Mouse (Mus musculus) CH12.LX (cell line): ENCODE measurements at regions not wholly inside any gene's neighbourhood (a gene's known extent, or its start where the extent isn't known, plus 50 kb on each side); places are given as distances from the start of the nearest gene placed in this dataset.

Experiments
- DNase-seq: peaks from one replicate; pipeline ENCODE4 v3.0.0-alpha.2; 2013; ENCODE audit errors: extremely low read depth
- H3K27ac ChIP-seq: 2 replicates; pipeline ENCODE4 v1.5.1; 2012; ENCODE audit warnings: low read depth, mild to moderate bottlenecking, control low read depth, moderate library complexity; ENCODE audit not compliant: insufficient read depth
- H3K27me3 ChIP-seq: replicated peaks from 2 replicates; pipeline ENCODE3; 2012; ENCODE audit warnings: inconsistent platforms
- H3K36me3 ChIP-seq, 2 experiments: replicated peaks in 1 of 2; 2 replicates each; pipeline versions ENCODE3 to v1.6.1; 2012; ENCODE audit warnings: inconsistent platforms in 1 of 2, low read length in 1 of 2, mild to moderate bottlenecking in 1 of 2, mixed read lengths in 1 of 2, moderate library complexity in 1 of 2; ENCODE audit not compliant: control insufficient read depth in 1 of 2, insufficient read depth in 1 of 2
- H3K4me1 ChIP-seq, 2 experiments: 2 replicates each; pipeline ENCODE4 v1.6.1; 2012; ENCODE audit warnings: inconsistent platforms in 1 of 2, moderate library complexity in 1 of 2; ENCODE audit not compliant: insufficient read depth in 2 of 2, control insufficient read depth in 1 of 2
- H3K4me2 ChIP-seq: 2 replicates; pipeline ENCODE4 v1.6.1; 2012; ENCODE audit warnings: low read depth, mild to moderate bottlenecking, control low read depth; ENCODE audit not compliant: poor library complexity, insufficient read depth, severe bottlenecking
- H3K4me3 ChIP-seq, 3 experiments: fragments of 150-350 bp in 1 of 3; sonication (generic) in 1 of 3; replicated peaks in 1 of 3; 2 replicates each; pipeline versions ENCODE3 to v1.5.1; 2011 to 2012; ENCODE audit warnings: low read depth in 2 of 3, low read length in 2 of 3, mild to moderate bottlenecking in 2 of 3, moderate library complexity in 2 of 3, control low read depth in 1 of 3, improper control_type of control experiment in 1 of 3, inconsistent platforms in 1 of 3, mixed read lengths in 1 of 3; ENCODE audit not compliant: poor library complexity in 1 of 3
- H3K79me2 ChIP-seq: replicated peaks from 2 replicates; pipeline ENCODE4 v1.6.1; 2012; ENCODE audit warnings: mild to moderate bottlenecking, moderate library complexity; ENCODE audit not compliant: control insufficient read depth, poor library complexity, insufficient read depth, severe bottlenecking; ENCODE audit errors: extremely low read depth
- H3K9ac ChIP-seq: 2 replicates; pipeline ENCODE4 v1.6.1; 2012; ENCODE audit warnings: low read depth, mild to moderate bottlenecking, control low read depth, moderate library complexity; ENCODE audit not compliant: insufficient read depth
- H3K9me3 ChIP-seq: replicated peaks from 2 replicates; pipeline ENCODE3; 2012; ENCODE audit warnings: low read length, inconsistent platforms, mixed read lengths
- BHLHE40 ChIP-seq: IDR thresholded peaks from 2 replicates; pipeline ENCODE4 v1.6.1; 2011; ENCODE audit warnings: mild to moderate bottlenecking, low read depth, low read length, improper control_type of control experiment
- EP300 ChIP-seq: IDR thresholded peaks from 2 replicates; pipeline ENCODE4 v1.6.1; 2011; ENCODE audit warnings: low read length, improper control_type of control experiment
- ETS1 ChIP-seq: conservative IDR thresholded peaks from 2 replicates; pipeline ENCODE4 v1.6.1; 2012; ENCODE audit warnings: low read depth, mild to moderate bottlenecking, inconsistent platforms, low read length, improper control_type of control experiment, moderate library complexity
- JUND ChIP-seq: conservative IDR thresholded peaks from 2 replicates; pipeline ENCODE4 v1.6.1; 2011; ENCODE audit warnings: low read depth, low read length, improper control_type of control experiment
- KAT2A ChIP-seq: IDR thresholded peaks from 2 replicates; pipeline ENCODE4 v1.6.1; 2012; ENCODE audit warnings: low read length, improper control_type of control experiment, inconsistent platforms; ENCODE audit not compliant: insufficient replicate concordance
- MAFK ChIP-seq: IDR thresholded peaks from 2 replicates; pipeline ENCODE4 v1.6.1; 2011; ENCODE audit warnings: low read length, improper control_type of control experiment; ENCODE audit not compliant: insufficient replicate concordance
- MAX ChIP-seq: IDR thresholded peaks from 2 replicates; pipeline ENCODE4 v1.6.1; 2011; ENCODE audit warnings: low read length, improper control_type of control experiment
- MEF2A ChIP-seq: IDR thresholded peaks from 2 replicates; pipeline ENCODE4 v1.6.1; 2014; ENCODE audit warnings: low read depth, mild to moderate bottlenecking, inconsistent platforms, low read length, improper control_type of control experiment, borderline replicate concordance
- MXI1 ChIP-seq: IDR thresholded peaks from 2 replicates; pipeline ENCODE4 v1.6.1; 2011; ENCODE audit warnings: mild to moderate bottlenecking, low read depth, low read length, improper control_type of control experiment
- NRF1 ChIP-seq: IDR thresholded peaks from 2 replicates; pipeline ENCODE4 v1.6.1; 2014; ENCODE audit warnings: low read depth, mild to moderate bottlenecking, inconsistent platforms, low read length, improper control_type of control experiment, moderate library complexity
- POLR2A ChIP-seq: IDR thresholded peaks from 2 replicates; pipeline ENCODE4 v1.6.1; 2011; ENCODE audit warnings: low read depth, mild to moderate bottlenecking, improper control_type of control experiment, low read length
- RCOR1 ChIP-seq: conservative IDR thresholded peaks from 2 replicates; pipeline ENCODE4 v1.6.1; 2012; ENCODE audit warnings: low read depth, mild to moderate bottlenecking, inconsistent platforms, low read length, improper control_type of control experiment
- TBP ChIP-seq: conservative IDR thresholded peaks from 2 replicates; pipeline ENCODE4 v1.6.1; 2011; ENCODE audit warnings: low read depth, low read length, improper control_type of control experiment
- TCF12 ChIP-seq: IDR thresholded peaks from 2 replicates; pipeline ENCODE4 v1.6.1; 2014; ENCODE audit warnings: low read depth, mild to moderate bottlenecking, inconsistent platforms, low read length, improper control_type of control experiment
- USF1 ChIP-seq: IDR thresholded peaks from 2 replicates; pipeline ENCODE4 v1.6.1; 2014; ENCODE audit warnings: low read depth, mild to moderate bottlenecking, inconsistent platforms, low read length, improper control_type of control experiment
- ZC3H11A ChIP-seq: IDR thresholded peaks from 2 replicates; pipeline ENCODE4 v1.6.1; 2012; ENCODE audit warnings: low read depth, mild to moderate bottlenecking, inconsistent platforms, low read length, improper control_type of control experiment
- ZNF384 ChIP-seq: IDR thresholded peaks from 2 replicates; pipeline ENCODE4 v1.6.1; 2012; ENCODE audit warnings: low read depth, low read length, improper control_type of control experiment, inconsistent platforms
- dilution Hi-C: fragments of 300-500 bp; cut with MboI; formaldehyde crosslinking; loops from 2 replicates; pipeline ENCODE4 v1.14.3; 2020; ENCODE audit warnings: low sequenced_read_pairs; ENCODE audit not compliant: extremely low pct_unique_long_range_greater_than_20kb, extremely low pct_ligation_motif_present
- in situ Hi-C: fragments of 300-500 bp; cut with MboI; formaldehyde crosslinking; loops from 3 replicates; pipeline ENCODE4 v1.14.3; 2019; ENCODE audit warnings: low sequenced_read_pairs, low pct_ligation_motif_present, low pct_unique_long_range_greater_than_20kb, mixed read lengths

DNA sequence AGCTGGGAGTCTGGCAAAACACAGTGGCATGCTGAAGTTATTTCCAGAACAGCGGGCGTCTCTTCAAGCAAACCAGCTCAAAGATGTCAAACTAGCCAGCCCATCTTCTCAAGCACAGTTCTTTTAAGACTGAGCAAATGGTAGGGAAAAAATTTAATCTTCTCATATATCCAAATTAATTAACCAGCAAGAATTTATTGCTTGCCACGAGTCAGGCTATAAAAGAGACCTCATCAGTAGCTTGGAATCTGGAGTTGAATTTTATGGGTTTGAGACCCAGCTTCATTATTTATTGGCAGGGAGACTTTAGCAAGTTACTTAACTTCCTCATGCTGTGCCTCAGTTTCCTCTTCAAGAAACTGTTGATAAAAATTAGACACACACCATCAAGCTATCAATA lies 742.5 kb upstream of the Tmpo start:
- dilution Hi-C loops, result no loop called here
- Histone ChIP-seq H3K4me1 (no peaks in the 10 kb centered on the region), H3K4me3 (no peak overlapping the region), H3K36me3 (no peaks in the 10 kb centered on the region), H3K9ac (no peak overlapping the region), H3K9me3 (peaks cover 28% of the 10 kb centered on the region), H3K79me2 (no peaks in the 10 kb centered on the region), H3K27me3 (no peaks in the 10 kb centered on the region), H3K27ac (no peak overlapping the region), H3K4me2 (no peak overlapping the region)
- in situ Hi-C loops, result no loop called here
- no peak for DNase-seq
- no peak for TF ChIP-seq POLR2A
- TF ChIP-seq MAFK, result no peak
- no peak for TF ChIP-seq NRF1
- TF ChIP-seq MXI1, result no peak
- no peak for TF ChIP-seq BHLHE40
- TF ChIP-seq JUND, result no peak
- no peak for TF ChIP-seq TCF12
- no peak for TF ChIP-seq USF1
- no peak for TF ChIP-seq TBP

- H3K9ac ChIP-seq, result no peak overlapping the region
- H3K4me1 ChIP-seq, result no peaks in the 10 kb centered on the region
- DNase-seq, result no peak
- in situ Hi-C loops (no loop called here), dilution Hi-C loops (no loop called here)
- no peaks in the 10 kb centered on the region for H3K27me3 ChIP-seq
- no peak for TF ChIP-seq ZNF384
- no peak for TF ChIP-seq USF1
- TF ChIP-seq MEF2A, result no peak
- TF ChIP-seq EP300, result no peak
- TF ChIP-seq RCOR1, result no peak
- TF ChIP-seq ZC3H11A, result no peak
- TF ChIP-seq MAX, result no peak
- no peak for TF ChIP-seq KAT2A
- no peak for TF ChIP-seq TBP
- H3K79me2 ChIP-seq, result no peaks in the 10 kb centered on the region
- no peak overlapping the region for H3K4me2 ChIP-seq
- peaks cover 29% of the 10 kb centered on the region for H3K9me3 ChIP-seq
- no peaks in the 10 kb centered on the region for H3K36me3 ChIP-seq
- no peak overlapping the region for H3K4me3 ChIP-seq
- no peak overlapping the region for H3K27ac ChIP-seq
Measured at GRCm38 (mm10) chr10:91889864-91890263, 708.7 kb upstream of the Tmpo start.

- Histone ChIP-seq H3K36me3 (no peaks in the 10 kb centered on the region), H3K4me2 (no peak overlapping the region), H3K27ac (no peak overlapping the region), H3K27me3 (no peaks in the 10 kb centered on the region), H3K4me3 (no peak overlapping the region), H3K4me1 (no peaks in the 10 kb centered on the region), H3K9ac (no peak overlapping the region), H3K79me2 (no peaks in the 10 kb centered on the region), H3K9me3 (peaks cover 32% of the 10 kb centered on the region)
- dilution Hi-C loops, result no loop called here
- in situ Hi-C loops, result no loop called here
- TF ChIP-seq ETS1, result no peak
- no peak for DNase-seq
Measured at GRCm38 (mm10) chr10:91888537-91888936, 707.4 kb upstream of the Tmpo start.
